Mouse (Mus musculus) kidney, embryonic 14.5 days (tissue): ENCODE data around the gene Erf. TPM values are rescaled to one million over a fixed set of nuclear protein-coding genes. Genes with fewer than 3 reads are reported as not detected.
"Not testable (repeated sequence)": the region's sequence is repeated elsewhere in the genome, so short reads cannot be mapped to it uniquely, and the experiment has no call there.

Experiments
- ATAC-seq: fragments of 200-750 bp; cut with Nextera tagmentation; 2 replicates; pipeline ENCODE4 v1.8.0; 2017; ENCODE audit warnings: moderate number of reproducible peaks, mild to moderate bottlenecking, moderate TSS enrichment, moderate library complexity; ENCODE audit not compliant: low FRiP score, low TSS enrichment
- H3K27ac ChIP-seq: fragments of 300-500 bp; sonication (generic); 2 replicates; pipeline ENCODE4 v1.5.1; 2014; ENCODE audit warnings: low read depth, mild to moderate bottlenecking, low read length, moderate library complexity, mixed read lengths
- H3K27me3 ChIP-seq: fragments of 300-500 bp; sonication (generic); 2 replicates; pipeline ENCODE4 v1.6.1; 2014; ENCODE audit warnings: mild to moderate bottlenecking, low read length; ENCODE audit not compliant: control insufficient read depth, insufficient read depth
- H3K36me3 ChIP-seq: fragments of 300-500 bp; sonication (generic); 2 replicates; pipeline ENCODE4 v1.6.1; 2014; ENCODE audit warnings: low read length, mixed read lengths; ENCODE audit not compliant: control insufficient read depth, insufficient read depth
- H3K4me1 ChIP-seq: fragments of 300-500 bp; sonication (generic); 2 replicates; pipeline ENCODE4 v1.6.1; 2014; ENCODE audit warnings: low read length, mixed read lengths; ENCODE audit not compliant: control insufficient read depth, insufficient read depth
- H3K4me2 ChIP-seq: fragments of 300-500 bp; sonication (generic); replicated peaks from 2 replicates; pipeline ENCODE4 v1.6.1; 2014; ENCODE audit warnings: low read depth, mild to moderate bottlenecking, low read length
- H3K4me3 ChIP-seq: fragments of 300-500 bp; sonication (generic); 2 replicates; pipeline ENCODE4 v1.5.1; 2014; ENCODE audit warnings: mild to moderate bottlenecking, low read length
- H3K9ac ChIP-seq: fragments of 300-500 bp; sonication (generic); 2 replicates; pipeline ENCODE4 v1.6.1; 2014; ENCODE audit warnings: low read depth, mild to moderate bottlenecking, low read length, moderate library complexity
- H3K9me3 ChIP-seq: fragments of 300-500 bp; sonication (generic); 2 replicates; pipeline ENCODE4 v1.6.1; 2016; ENCODE audit warnings: low read length; ENCODE audit not compliant: control insufficient read depth
- WGBS: fragments of 180-500 bp; shearing (Covaris S2); extraction: QIAGEN DNeasy Blood & Tissue Kit; methylation state at CpG from one replicate; pipeline ENCODE4 v1.1.7; 2014; 5-methylcytosine and 5-hydroxymethylcytosine counted together
- polyA plus RNA-seq: library from polyadenylated mRNA; unstranded; fragments of >200 nt; fragmentation: Nextera tagmentation; extraction: Ambion mirVana; gene quantifications from 2 replicates; pipeline ENCODE4 v1.2.1, GENCODE M21; 2014

Gene Erf
- polyA plus RNA-seq, 1 experiment from 2014 or later: 28.8 TPM

DNA sequence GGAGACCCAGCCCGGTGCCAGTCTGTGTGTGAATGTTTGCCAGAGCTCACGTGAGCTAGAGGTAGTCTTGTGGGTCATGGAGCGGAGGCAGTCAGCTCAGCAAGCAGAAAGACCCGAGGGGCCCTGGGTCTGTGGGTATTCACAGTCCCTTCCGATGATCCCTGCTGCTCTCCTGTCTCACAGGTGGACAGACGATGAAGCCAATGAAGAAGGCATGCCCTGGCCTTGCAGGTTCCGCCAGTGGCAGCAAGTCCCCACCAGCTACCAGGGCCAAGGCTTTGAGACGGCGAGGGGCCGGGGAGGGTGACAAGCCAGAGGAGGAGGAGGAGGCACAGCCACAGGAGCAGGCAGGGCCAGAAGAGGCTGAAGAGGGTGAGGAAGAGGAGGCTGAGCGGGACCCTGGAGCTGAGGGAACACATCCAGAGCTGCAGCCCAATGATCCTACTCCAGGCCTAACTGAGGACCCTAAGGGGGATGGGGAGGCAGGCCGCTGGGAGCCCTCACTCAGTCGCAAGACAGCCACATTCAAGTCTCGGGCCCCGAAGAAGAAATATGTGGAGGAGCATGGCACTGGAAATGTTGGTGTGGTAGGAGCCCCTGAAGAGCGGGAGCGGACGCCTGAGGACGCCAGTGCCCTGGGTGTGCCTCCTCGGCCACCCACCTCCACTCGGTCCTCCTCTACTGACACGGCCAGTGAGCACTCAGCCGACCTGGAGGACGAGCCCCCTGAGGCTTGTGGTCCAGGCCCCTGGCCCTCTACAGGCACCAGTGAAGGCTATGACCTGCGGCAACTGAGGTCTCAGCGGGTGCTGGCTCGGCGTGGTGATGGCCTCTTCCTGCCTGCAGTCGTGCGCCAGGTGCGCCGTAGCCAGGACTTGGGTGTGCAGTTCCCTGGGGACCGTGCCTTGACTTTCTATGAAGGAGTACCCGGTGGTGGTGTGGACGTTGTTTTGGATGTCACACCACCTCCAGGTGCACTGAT is 20.4 kb upstream of the Erf start:
- Histone ChIP-seq H3K4me2 (no peak overlapping the region), H3K4me1 (peaks cover 28% of the 10 kb centered on the region), H3K9me3 (no peaks in the 10 kb centered on the region), H3K27ac (no peak overlapping the region), H3K27me3 (no peaks in the 10 kb centered on the region), H3K36me3 (peaks cover 29% of the 10 kb centered on the region), H3K4me3 (no peak overlapping the region), H3K9ac (peak overlapping the region; percentile 80)
- no peak for ATAC-seq
- WGBS: 89% methylated on average over 35 of the region's 35 CpGs

DNA sequence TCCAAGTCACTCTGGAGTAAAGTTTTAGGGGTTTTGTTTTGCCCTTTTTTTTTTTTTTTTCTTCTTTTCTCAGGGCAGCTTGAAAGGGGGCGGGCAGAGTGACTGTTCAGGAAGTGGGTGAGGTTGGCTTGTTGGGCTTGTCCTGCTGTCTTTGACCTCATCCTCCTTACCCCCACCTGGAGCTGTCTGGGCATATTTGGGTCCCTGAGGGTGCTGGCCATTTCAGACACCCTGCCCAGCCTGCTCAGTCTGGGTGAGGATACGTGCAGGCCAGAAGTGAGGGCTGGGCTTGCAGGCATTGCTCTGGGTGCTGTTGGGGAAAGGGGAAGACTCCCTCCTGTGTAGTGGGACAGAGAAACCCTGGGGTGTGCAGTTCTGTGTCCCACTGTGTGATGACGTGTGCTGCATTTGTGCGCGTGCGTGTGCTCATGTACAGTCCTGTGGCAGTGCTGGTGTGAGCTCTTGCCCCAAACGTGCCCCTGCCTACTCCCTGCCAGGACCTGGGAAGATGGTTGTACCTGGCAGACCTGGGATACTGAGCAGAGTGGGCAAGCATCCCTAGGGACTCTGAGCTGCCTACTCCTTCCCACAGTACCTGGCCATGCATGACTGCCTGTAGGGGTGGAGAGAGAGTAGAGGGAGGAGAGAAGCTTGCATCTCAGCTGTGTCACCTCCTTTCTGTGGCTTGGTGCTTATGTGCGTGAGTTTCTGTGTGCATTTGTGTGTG is 19.1 kb upstream of the Erf start:
- Histone ChIP-seq H3K4me2 (peak overlapping the region; percentile 77), H3K4me3 (peak overlapping the region; percentile 82; the same call in 1 of the 2 replicates), H3K9ac (peak overlapping the region; percentile 80), H3K27me3 (no peaks in the 10 kb centered on the region), H3K4me1 (peaks cover 25% of the 10 kb centered on the region), H3K27ac (peak overlapping the region; percentile 48; the same call in 1 of the 2 replicates), H3K36me3 (peaks cover 29% of the 10 kb centered on the region), H3K9me3 (no peaks in the 10 kb centered on the region)
- no peak for ATAC-seq
- WGBS: 75% methylated on average over 8 of the region's 8 CpGs

DNA sequence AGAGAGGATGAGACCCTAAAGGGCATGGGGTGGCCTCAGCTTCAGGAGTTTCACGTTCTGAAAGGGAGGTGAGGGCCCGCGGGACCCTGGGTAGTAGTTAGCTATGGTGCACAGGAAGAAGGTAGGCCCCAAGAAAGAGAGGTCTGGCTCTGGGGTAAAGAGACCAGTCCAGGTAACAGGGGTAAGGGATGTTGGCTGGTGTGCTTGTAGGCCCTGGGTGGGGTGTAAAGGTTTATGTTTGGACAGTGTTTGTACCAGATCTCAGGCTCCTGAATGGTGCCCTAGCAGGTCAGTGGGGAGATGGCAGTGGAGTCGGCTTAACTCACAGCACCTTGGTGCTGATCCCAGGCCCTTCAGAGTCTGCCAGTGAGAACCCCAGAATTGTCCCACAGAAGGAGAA is 18.5 kb upstream of the Erf start:
- peak overlapping the region; percentile 82 for H3K4me3 ChIP-seq
- no peaks in the 10 kb centered on the region for H3K27me3 ChIP-seq
- peaks cover 25% of the 10 kb centered on the region for H3K4me1 ChIP-seq
- H3K27ac ChIP-seq: peak overlapping the region; percentile 48; the same call in 1 of the 2 replicates
- 36% methylated on average over 4 of the region's 4 CpGs for WGBS
- peaks cover 29% of the 10 kb centered on the region for H3K36me3 ChIP-seq
- H3K9ac ChIP-seq: peak overlapping the region; percentile 80; the same call in 1 of the 2 replicates
- ATAC-seq: no peak
- H3K9me3 ChIP-seq: no peaks in the 10 kb centered on the region
- H3K4me2 ChIP-seq: peak overlapping the region; percentile 77

DNA sequence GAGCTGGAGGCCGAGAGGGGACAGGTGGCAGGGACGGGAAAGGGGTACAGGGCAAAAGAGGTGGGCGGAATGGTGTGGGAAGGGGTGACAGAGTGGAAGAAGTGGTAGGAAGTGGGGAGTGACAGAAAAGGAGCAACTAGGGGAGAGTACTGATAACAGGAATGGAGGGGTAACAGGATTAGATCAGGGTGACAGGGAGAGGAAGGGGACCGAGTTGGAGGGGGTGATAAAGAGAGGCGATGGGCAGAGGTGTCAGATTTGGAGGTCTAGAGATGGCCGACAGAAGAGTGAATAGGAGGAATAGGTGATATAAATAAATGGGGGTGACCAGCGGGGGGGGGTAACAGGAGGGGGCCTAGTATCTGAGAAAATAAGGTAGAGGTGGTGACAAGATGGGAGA is 18.0 kb upstream of the Erf start:
- WGBS: 4% methylated on average over 7 of the region's 7 CpGs
- H3K27me3 ChIP-seq: no peaks in the 10 kb centered on the region
- H3K27ac ChIP-seq: peak overlapping the region; percentile 71; the same call in 1 of the 2 replicates
- H3K4me1 ChIP-seq: peaks cover 25% of the 10 kb centered on the region
- peaks cover 28% of the 10 kb centered on the region for H3K36me3 ChIP-seq
- peak overlapping the region; percentile 80 for H3K9ac ChIP-seq
- peak overlapping the region; percentile 82 for H3K4me3 ChIP-seq
- H3K9me3 ChIP-seq: no peaks in the 10 kb centered on the region
- ATAC-seq: no peak
- H3K4me2 ChIP-seq: peak overlapping the region; percentile 77

DNA sequence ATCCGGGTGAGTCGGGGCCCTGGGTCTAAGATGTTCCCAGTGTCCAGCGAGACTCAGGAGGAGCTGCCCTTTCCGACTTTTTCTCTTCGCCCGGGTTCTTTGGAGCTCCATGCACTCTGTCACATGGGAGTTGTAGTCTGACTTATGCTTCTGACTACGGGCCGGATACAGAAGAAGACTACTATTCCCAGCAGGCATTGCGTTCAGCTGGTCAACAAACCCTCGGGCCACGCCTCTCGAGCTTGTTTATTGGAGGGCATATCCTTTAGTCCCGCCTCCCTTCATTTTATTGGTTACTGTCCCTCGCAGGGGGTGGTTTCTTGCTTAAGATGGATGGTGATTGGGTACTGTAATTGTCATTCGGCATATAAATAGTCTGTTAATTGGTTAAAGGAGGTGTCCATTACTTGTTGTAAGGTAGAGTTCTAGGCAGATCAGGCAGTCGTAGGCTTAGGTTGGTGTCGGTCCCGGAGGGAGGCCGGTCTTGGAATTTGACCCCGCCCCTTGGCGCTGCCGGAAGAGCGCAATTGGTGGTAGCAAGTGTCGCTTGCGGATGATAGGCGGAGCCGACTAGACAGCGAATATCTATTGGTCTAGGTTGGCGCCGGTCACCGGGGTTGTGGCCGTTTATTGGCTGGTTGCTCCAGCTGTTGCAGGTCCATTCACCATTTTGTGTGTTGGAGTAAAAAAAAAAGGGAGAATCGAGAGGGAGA is 17.3 kb upstream of the Erf start:
- Histone ChIP-seq H3K27ac (peak overlapping the region; percentile 84; the same call in 1 of the 2 replicates), H3K27me3 (no peaks in the 10 kb centered on the region), H3K4me2 (peak overlapping the region; percentile 77), H3K4me3 (peak overlapping the region; percentile 82), H3K36me3 (peaks cover 21% of the 10 kb centered on the region), H3K4me1 (peaks cover 25% of the 10 kb centered on the region), H3K9ac (peak overlapping the region; percentile 80), H3K9me3 (no peaks in the 10 kb centered on the region)
- ATAC-seq: peak; percentile 95
- under 1% methylated on average over 33 of the region's 33 CpGs for WGBS

DNA sequence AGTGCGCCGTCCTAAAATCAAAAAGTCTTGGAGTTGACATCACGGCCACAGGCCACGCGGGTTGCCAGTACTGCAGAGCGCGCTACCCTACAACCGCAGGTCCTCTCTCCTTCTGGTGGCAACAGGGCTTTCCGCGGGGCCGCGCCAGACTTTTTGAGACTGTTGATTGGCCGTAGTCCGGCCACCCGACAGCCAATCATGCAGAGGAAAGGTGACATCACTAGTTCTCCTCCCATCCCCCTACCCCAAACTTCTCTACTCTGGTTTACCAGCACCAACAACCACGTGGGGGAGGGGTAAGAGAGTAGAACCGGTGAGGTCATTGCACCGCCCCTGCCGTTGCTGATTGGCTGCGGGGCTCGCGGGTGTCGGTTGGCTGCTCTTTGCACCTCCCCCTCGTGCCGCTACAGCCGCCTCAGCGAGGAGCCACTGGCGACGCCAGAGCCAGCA is 16.8 kb upstream of the Erf start, which contains the start of gene Cic:
Gene Cic, plus strand, starts transcription at position 404 of the 450 bp plus-strand sequence.
- Histone ChIP-seq H3K9me3 (no peaks in the 10 kb centered on the region), H3K9ac (peak within 1 kb of the TSS; percentile 80), H3K36me3 (peaks cover 15% of the 10 kb centered on the region), H3K4me2 (peak within 1 kb of the TSS; percentile 77), H3K27ac (peak within 1 kb of the TSS; percentile 84; the same call in 1 of the 2 replicates), H3K27me3 (no peaks in the 10 kb centered on the region), H3K4me3 (peak within 1 kb of the TSS; percentile 82), H3K4me1 (peaks cover 25% of the 10 kb centered on the region)
- peak; percentile 85 for ATAC-seq
- under 1% methylated on average over 29 of the region's 29 CpGs for WGBS

DNA sequence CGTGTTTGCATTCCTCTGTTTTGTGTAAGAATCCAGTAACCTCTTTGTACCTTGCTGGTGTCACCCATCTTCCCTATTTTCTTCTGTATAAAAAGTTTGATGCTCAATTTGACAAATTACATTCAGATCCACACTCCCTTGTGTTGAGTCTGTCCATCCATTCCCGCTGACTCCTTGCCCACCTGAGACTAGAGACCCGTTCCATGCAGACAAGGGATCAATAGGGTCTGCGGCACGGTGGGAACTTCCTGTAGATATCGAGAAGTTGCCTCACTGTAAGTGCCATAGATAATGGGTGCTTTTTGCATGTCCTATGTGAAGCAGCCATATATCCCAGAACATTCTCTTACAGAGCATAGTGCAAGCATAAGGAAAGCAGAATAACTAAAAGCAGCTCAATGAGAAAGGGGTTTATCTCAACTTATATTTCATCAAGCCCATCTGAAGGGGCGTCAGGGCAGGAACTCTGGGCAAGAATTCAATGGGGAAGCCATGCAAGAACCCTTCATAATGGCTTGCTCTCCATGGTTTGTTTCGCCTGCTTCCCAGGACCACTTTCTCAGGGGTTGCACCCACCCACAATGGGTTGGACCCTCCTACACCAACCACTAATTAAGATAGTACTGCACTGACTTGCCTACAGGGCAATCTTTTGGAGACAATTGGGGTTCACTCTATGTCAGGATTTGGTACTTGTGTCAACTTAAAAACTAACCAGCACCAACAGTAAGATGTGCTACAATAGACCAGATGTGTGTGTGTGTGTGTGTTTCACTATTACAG is 15.8 kb upstream of the Erf start:
- WGBS: 90% methylated on average over 8 of the region's 8 CpGs
- no peak for ATAC-seq
- no peaks in the 10 kb centered on the region for H3K9me3 ChIP-seq
- peak overlapping the region; percentile 61; the same call in 1 of the 2 replicates for H3K9ac ChIP-seq
- H3K27me3 ChIP-seq: no peaks in the 10 kb centered on the region
- no peak overlapping the region for H3K27ac ChIP-seq
- peak overlapping the region; percentile 43 for H3K4me2 ChIP-seq
- peaks cover 25% of the 10 kb centered on the region for H3K4me1 ChIP-seq
- H3K4me3 ChIP-seq: peak overlapping the region; percentile 82; the same call in 1 of the 2 replicates
- H3K36me3 ChIP-seq: peaks cover 6% of the 10 kb centered on the region

DNA sequence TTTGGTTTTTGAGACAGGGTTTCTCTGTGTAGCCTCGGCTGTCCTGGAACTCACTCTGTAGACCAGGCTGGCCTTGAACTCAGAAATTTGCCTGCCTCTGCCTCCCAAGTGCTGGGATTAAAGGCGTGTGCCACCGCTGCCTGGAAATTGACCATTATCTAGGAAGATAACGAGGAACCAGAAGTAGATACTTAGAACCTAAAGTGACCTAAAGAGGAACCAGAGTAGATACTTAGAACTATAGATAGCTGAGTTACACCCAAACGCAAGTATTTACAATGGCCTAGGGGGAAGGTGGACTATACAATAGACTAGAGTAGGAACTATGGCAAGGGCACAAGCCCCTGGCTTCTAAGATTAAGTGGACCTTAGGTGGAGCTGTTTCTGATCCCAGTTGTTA is 15.2 kb upstream of the Erf start:
- not testable (repeated sequence) for H3K4me3 ChIP-seq, ATAC-seq, H3K27me3 ChIP-seq, H3K9ac ChIP-seq, H3K9me3 ChIP-seq, H3K27ac ChIP-seq, H3K4me2 ChIP-seq, H3K36me3 ChIP-seq
- WGBS: 91% methylated on average over 5 of the region's 5 CpGs
- peaks cover 24% of the 10 kb centered on the region for H3K4me1 ChIP-seq
